Mouse (Mus musculus) neural tube, embryonic 13.5 days (tissue): ENCODE measurements around the gene Eif6. TPM values are rescaled to one million over a fixed set of nuclear protein-coding genes. Genes with fewer than 3 reads are reported as not detected.
"Not testable (repeated sequence)": the region's sequence is repeated elsewhere in the genome, so short reads cannot be mapped to it uniquely, and the experiment has no call there.

Experiments used
- ATAC-seq: fragments of 200-750 bp; cut with Nextera tagmentation; 2 replicates; pipeline ENCODE4 v1.8.0; 2017; ENCODE audit warnings: low read depth, mild to moderate bottlenecking, moderate TSS enrichment, moderate library complexity
- H3K27ac ChIP-seq: fragments of 300-500 bp; sonication (generic); replicated peaks from 2 replicates; pipeline ENCODE4 v1.5.1; 2015; ENCODE audit warnings: moderate library complexity, mild to moderate bottlenecking, inconsistent platforms
- H3K27me3 ChIP-seq: fragments of 300-500 bp; sonication (generic); 2 replicates; pipeline ENCODE4 v1.6.1; 2015; ENCODE audit warnings: mild to moderate bottlenecking, inconsistent platforms
- H3K36me3 ChIP-seq: fragments of 300-500 bp; sonication (generic); 2 replicates; pipeline ENCODE4 v1.6.1; 2015; ENCODE audit warnings: mild to moderate bottlenecking, inconsistent platforms
- H3K4me1 ChIP-seq: fragments of 300-500 bp; sonication (generic); replicated peaks from 2 replicates; pipeline ENCODE4 v1.6.1; 2015; ENCODE audit warnings: inconsistent platforms
- H3K4me2 ChIP-seq: fragments of 300-500 bp; sonication (generic); 2 replicates; pipeline ENCODE4 v1.6.1; 2015; ENCODE audit warnings: inconsistent platforms, mild to moderate bottlenecking, moderate library complexity
- H3K4me3 ChIP-seq: fragments of 300-500 bp; sonication (generic); 2 replicates; pipeline ENCODE4 v1.5.1; 2015; ENCODE audit warnings: mild to moderate bottlenecking, inconsistent platforms
- H3K9ac ChIP-seq: fragments of 300-500 bp; sonication (generic); 2 replicates; pipeline ENCODE4 v1.6.1; 2015; ENCODE audit warnings: moderate library complexity, mild to moderate bottlenecking, inconsistent platforms
- H3K9me3 ChIP-seq: fragments of 300-500 bp; sonication (generic); 2 replicates; pipeline ENCODE4 v1.6.1; 2016; ENCODE audit warnings: inconsistent platforms
- WGBS: fragments of 180-500 bp; shearing (Covaris S2); methylation state at CpG from one replicate; pipeline ENCODE4 v1.1.7; 2015; 5-methylcytosine and 5-hydroxymethylcytosine counted together
- polyA plus RNA-seq: library from polyadenylated mRNA; unstranded; fragments of >200 nt; fragmentation: Nextera tagmentation; extraction: Ambion mirVana; gene quantifications from 2 replicates; pipeline ENCODE4 v1.2.1, GENCODE M21; 2015

Eif6 gene
- polyA plus RNA-seq, 1 experiment from 2014 or later = 170 TPM

- Histone ChIP-seq H3K4me1 (no peaks in the 10 kb centered on the region), H3K27ac (no peak overlapping the region), H3K4me3 (no peak overlapping the region), H3K9me3 (no peaks in the 10 kb centered on the region), H3K4me2 (no peak overlapping the region), H3K36me3 (peaks cover 52% of the 10 kb centered on the region), H3K9ac (no peak overlapping the region), H3K27me3 (no peaks in the 10 kb centered on the region)
- no peak for ATAC-seq
- 70% methylated on average over 7 of the region's 7 CpGs for WGBS
These were observed 22.7 kb upstream of the Eif6 start for GRCm38 (mm10) chr2:155849464-155849863.

- ATAC-seq = peak; percentile 57; the same call in 1 of the 2 replicates
- Histone ChIP-seq H3K36me3 (peaks cover 52% of the 10 kb centered on the region), H3K9me3 (no peaks in the 10 kb centered on the region), H3K9ac (no peak overlapping the region), H3K4me1 (no peaks in the 10 kb centered on the region), H3K27me3 (no peaks in the 10 kb centered on the region), H3K27ac (no peak overlapping the region), H3K4me3 (no peak overlapping the region), H3K4me2 (no peak overlapping the region)
- WGBS = 34% methylated on average over 6 of the region's 6 CpGs
These were observed 21.6 kb upstream of the Eif6 start for GRCm38 (mm10) chr2:155848291-155848690.

GRCm38 (mm10) chr2:155846930-155847329, 20.2 kb upstream of the Eif6 start:
- Histone ChIP-seq H3K27ac (no peak overlapping the region), H3K4me3 (no peak overlapping the region), H3K4me2 (no peak overlapping the region), H3K27me3 (no peaks in the 10 kb centered on the region), H3K9ac (no peak overlapping the region), H3K4me1 (no peaks in the 10 kb centered on the region), H3K36me3 (peaks cover 52% of the 10 kb centered on the region), H3K9me3 (no peaks in the 10 kb centered on the region)
- ATAC-seq = no peak
- 78% methylated on average over 8 of the region's 8 CpGs for WGBS

GRCm38 (mm10) chr2:155838961-155839360, 12.2 kb upstream of the Eif6 start:
- WGBS = 83% methylated on average over 4 of the region's 4 CpGs

GRCm38 (mm10) chr2:155837961-155838360, 11.2 kb upstream of the Eif6 start:
- Histone ChIP-seq H3K4me1 (no peaks in the 10 kb centered on the region), H3K9me3 (no peaks in the 10 kb centered on the region), H3K36me3 (no peaks in the 10 kb centered on the region), H3K4me2 (no peak overlapping the region), H3K9ac (no peak overlapping the region), H3K4me3 (no peak overlapping the region), H3K27me3 (no peaks in the 10 kb centered on the region; the same call in 1 of the 2 replicates), H3K27ac (no peak overlapping the region)
- 66% methylated on average over 3 of the region's 3 CpGs for WGBS
- ATAC-seq = no peak

More at GRCm38 (mm10) chr2:155838961-155839360, 12.2 kb upstream of the Eif6 start:
- H3K27ac ChIP-seq = no peak overlapping the region
- H3K4me2 ChIP-seq = no peak overlapping the region
- ATAC-seq = no peak
- no peaks in the 10 kb centered on the region; the same call in 1 of the 2 replicates for H3K27me3 ChIP-seq
- H3K36me3 ChIP-seq = no peaks in the 10 kb centered on the region
- no peaks in the 10 kb centered on the region for H3K4me1 ChIP-seq
- H3K9ac ChIP-seq = no peak overlapping the region
- H3K9me3 ChIP-seq = no peaks in the 10 kb centered on the region
- H3K4me3 ChIP-seq = no peak overlapping the region

- Histone ChIP-seq H3K27me3 (no peaks in the 10 kb centered on the region), H3K9me3 (no peaks in the 10 kb centered on the region), H3K36me3 (no peaks in the 10 kb centered on the region), H3K27ac (no peak within 1 kb of the TSS), H3K4me2 (no peak within 1 kb of the TSS), H3K4me3 (no peak within 1 kb of the TSS), H3K4me1 (no peaks in the 10 kb centered on the region), H3K9ac (no peak within 1 kb of the TSS)
- ATAC-seq = no peak
- 70% methylated on average over 9 of the region's 9 CpGs for WGBS
These were observed 8.0 kb upstream of the Eif6 start, which contains the start of gene Fam83c for GRCm38 (mm10) chr2:155834732-155835131. Fam83c (minus strand) TSS chr2:155834854.

- peaks cover 14% of the 10 kb centered on the region for H3K4me1 ChIP-seq
- H3K27ac ChIP-seq, H3K4me2 ChIP-seq, H3K27me3 ChIP-seq, H3K36me3 ChIP-seq, ATAC-seq, H3K9ac ChIP-seq, H3K9me3 ChIP-seq, H3K4me3 ChIP-seq: not testable (repeated sequence)
- WGBS = 64% methylated on average over 1 of the region's 1 CpGs
These were observed 5.4 kb upstream of the Eif6 start for GRCm38 (mm10) chr2:155832087-155832486.

GRCm38 (mm10) chr2:155831302-155831701, 4.6 kb upstream of the Eif6 start:
- H3K9ac ChIP-seq = no peak overlapping the region
- H3K27ac ChIP-seq = no peak overlapping the region
- no peaks in the 10 kb centered on the region for H3K27me3 ChIP-seq
- H3K9me3 ChIP-seq = no peaks in the 10 kb centered on the region
- H3K36me3 ChIP-seq = no peaks in the 10 kb centered on the region
- H3K4me2 ChIP-seq = no peak overlapping the region
- peaks cover 17% of the 10 kb centered on the region for H3K4me1 ChIP-seq
- no peak for ATAC-seq
- 60% methylated on average over 9 of the region's 9 CpGs for WGBS
- no peak overlapping the region for H3K4me3 ChIP-seq

- Histone ChIP-seq H3K4me3 (no peak overlapping the region), H3K9me3 (no peaks in the 10 kb centered on the region), H3K4me1 (peaks cover 18% of the 10 kb centered on the region), H3K27ac (no peak overlapping the region), H3K4me2 (no peak overlapping the region), H3K27me3 (no peaks in the 10 kb centered on the region), H3K36me3 (no peaks in the 10 kb centered on the region), H3K9ac (no peak overlapping the region)
- no peak for ATAC-seq
- WGBS = 91% methylated on average over 8 of the region's 8 CpGs
These were observed 4.1 kb upstream of the Eif6 start for GRCm38 (mm10) chr2:155830841-155831240.

GRCm38 (mm10) chr2:155825904-155826629, 658 bp downstream of the Eif6 start:
- H3K27me3 ChIP-seq = no peaks in the 10 kb centered on the region
- no peaks in the 10 kb centered on the region for H3K9me3 ChIP-seq
- WGBS = 3% methylated on average over 52 of the region's 52 CpGs
- peak overlapping the region; percentile 82 for H3K4me2 ChIP-seq
- peaks cover 28% of the 10 kb centered on the region for H3K4me1 ChIP-seq
- ATAC-seq = peak; percentile 15
- H3K4me3 ChIP-seq = peak overlapping the region; percentile 75
- peaks cover 28% of the 10 kb centered on the region for H3K36me3 ChIP-seq
- peak overlapping the region; percentile 76 for H3K9ac ChIP-seq
- peak overlapping the region; percentile 67 for H3K27ac ChIP-seq

- H3K9ac ChIP-seq = no peak overlapping the region
- H3K4me2 ChIP-seq = no peak overlapping the region
- no peaks in the 10 kb centered on the region for H3K9me3 ChIP-seq
- H3K4me3 ChIP-seq = no peak overlapping the region
- no peak for ATAC-seq
- no peaks in the 10 kb centered on the region for H3K27me3 ChIP-seq
- 95% methylated on average over 8 of the region's 8 CpGs for WGBS
- peaks cover 38% of the 10 kb centered on the region for H3K36me3 ChIP-seq
- no peak overlapping the region for H3K27ac ChIP-seq
- peaks cover 44% of the 10 kb centered on the region for H3K4me1 ChIP-seq
These were observed 3.0 kb downstream of the Eif6 start for GRCm38 (mm10) chr2:155823722-155824121.

GRCm38 (mm10) chr2:155820779-155821178, 5.9 kb downstream of the Eif6 start:
- peaks cover 46% of the 10 kb centered on the region for H3K36me3 ChIP-seq

More at GRCm38 (mm10) chr2:155820779-155821178, 5.9 kb downstream of the Eif6 start:
- Histone ChIP-seq H3K9ac (no peak overlapping the region), H3K27me3 (no peaks in the 10 kb centered on the region), H3K9me3 (no peaks in the 10 kb centered on the region), H3K27ac (no peak overlapping the region), H3K4me2 (no peak overlapping the region), H3K4me1 (peaks cover 44% of the 10 kb centered on the region), H3K4me3 (no peak overlapping the region)
- whole genome bisulfite sequencing = 95% methylated on average over 5 of the region's 5 CpGs
- ATAC-seq = no peak
